Mouse (Mus musculus) ES-E14 (cell line): ENCODE data around the gene Pard3b. TPM values are rescaled to one million over a fixed set of nuclear protein-coding genes. Genes with fewer than 3 reads are reported as not detected.

Experiments used
- DNase-seq: peaks from one replicate; pipeline ENCODE4 v3.0.0-alpha.2; 2013; ENCODE audit warnings: low read depth, low spot score
- H3K27ac ChIP-seq: 2 replicates; pipeline ENCODE4 v1.5.1; 2012; ENCODE audit warnings: low read depth, mild to moderate bottlenecking, low read length, moderate library complexity, mixed read lengths; ENCODE audit not compliant: poor library complexity, insufficient read depth, severe bottlenecking
- H3K36me3 ChIP-seq: 2 replicates; pipeline ENCODE4 v1.6.1; 2012; ENCODE audit warnings: mild to moderate bottlenecking, low read length, moderate library complexity, mixed read lengths; ENCODE audit not compliant: control insufficient read depth, poor library complexity, insufficient read depth, severe bottlenecking
- H3K4me1 ChIP-seq, 2 experiments: fragments of 150-350 bp in 1 of 2; sonication (generic) in 1 of 2; 2 replicates each; pipeline ENCODE4 v1.6.1; 2012; ENCODE audit warnings: low read length in 2 of 2, mild to moderate bottlenecking in 1 of 2, mixed read lengths in 1 of 2; ENCODE audit not compliant: control insufficient read depth in 2 of 2, insufficient read depth in 2 of 2, poor library complexity in 1 of 2
- H3K4me3 ChIP-seq, 2 experiments: fragments of 150-350 bp in 1 of 2; sonication (generic) in 1 of 2; 2 replicates each; pipeline ENCODE4 v1.5.1; 2012; ENCODE audit warnings: low read length in 2 of 2, low read depth in 1 of 2, mild to moderate bottlenecking in 1 of 2, mixed read lengths in 1 of 2; ENCODE audit not compliant: insufficient read depth in 1 of 2, poor library complexity in 1 of 2, severe bottlenecking in 1 of 2
- H3K9ac ChIP-seq: 2 replicates; pipeline ENCODE4 v1.6.1; 2012; ENCODE audit warnings: low read depth, mild to moderate bottlenecking, low read length, mixed read lengths; ENCODE audit not compliant: poor library complexity, insufficient read depth, severe bottlenecking
- H3K9me3 ChIP-seq: fragments of 150-350 bp; sonication (generic); 2 replicates; pipeline ENCODE4 v1.6.1; 2012; ENCODE audit warnings: low read depth, mild to moderate bottlenecking, low read length; ENCODE audit not compliant: control insufficient read depth, insufficient read depth
- CHD2 ChIP-seq: IDR thresholded peaks from 2 replicates; pipeline ENCODE4 v1.6.1; 2014; ENCODE audit warnings: mild to moderate bottlenecking, low read depth, low read length, inconsistent platforms
- HCFC1 ChIP-seq: IDR thresholded peaks from 2 replicates; pipeline ENCODE4 v1.6.1; 2012; ENCODE audit warnings: low read length, inconsistent platforms, borderline replicate concordance; ENCODE audit not compliant: insufficient read depth
- MAFK ChIP-seq: IDR thresholded peaks from 2 replicates; pipeline ENCODE4 v1.6.1; 2014; ENCODE audit warnings: mild to moderate bottlenecking, low read depth, low read length, inconsistent platforms; ENCODE audit not compliant: insufficient read depth
- ZC3H11A ChIP-seq: IDR thresholded peaks from 2 replicates; pipeline ENCODE4 v1.6.1; 2012; ENCODE audit warnings: low read depth, mild to moderate bottlenecking, inconsistent platforms, low read length, borderline replicate concordance
- ZNF384 ChIP-seq: IDR thresholded peaks from 2 replicates; pipeline ENCODE4 v1.6.1; 2012; ENCODE audit warnings: low read depth, low read length, inconsistent platforms
- in situ Hi-C, 2 experiments: fragments of 600-800 bp; cut with MboI; formaldehyde crosslinking; loops; one replicate each; pipeline ENCODE4 v1.15.1; 2025; ENCODE audit warnings: low sequenced_read_pairs in 2 of 2, inconsistent platforms in 1 of 2; ENCODE audit not compliant: unreplicated experiment in 2 of 2
- total RNA-seq: library from RNA; depleted of rRNA; stranded (reverse); fragments of 300-350 nt; gene quantifications from 2 replicates; pipeline ENCODE4 v1.2.3, GENCODE M21; 2012

The Pard3b gene
- total RNA-seq, 1 experiment: 0.49 TPM

- in situ Hi-C loops: no loop called here
- H3K36me3 ChIP-seq: no peaks in the 10 kb centered on the region
- no peak overlapping the region for H3K9ac ChIP-seq
- TF ChIP-seq HCFC1 (no peak), ZC3H11A (no peak), MAFK (no peak), CHD2 (no peak), ZNF384 (no peak)
- DNase-seq: no peak
- H3K4me1 ChIP-seq: no peaks in the 10 kb centered on the region; a peak in 1 of 4 replicates
- no peaks in the 10 kb centered on the region for H3K9me3 ChIP-seq
- no peak overlapping the region for H3K27ac ChIP-seq
- H3K4me3 ChIP-seq: no peak overlapping the region
These were observed 552.2 kb downstream of the Pard3b start for GRCm38 (mm10) chr1:62190786-62191185.

GRCm38 (mm10) chr1:62197515-62197914, 558.9 kb downstream of the Pard3b start:
- in situ Hi-C loops: no loop called here

DNA sequence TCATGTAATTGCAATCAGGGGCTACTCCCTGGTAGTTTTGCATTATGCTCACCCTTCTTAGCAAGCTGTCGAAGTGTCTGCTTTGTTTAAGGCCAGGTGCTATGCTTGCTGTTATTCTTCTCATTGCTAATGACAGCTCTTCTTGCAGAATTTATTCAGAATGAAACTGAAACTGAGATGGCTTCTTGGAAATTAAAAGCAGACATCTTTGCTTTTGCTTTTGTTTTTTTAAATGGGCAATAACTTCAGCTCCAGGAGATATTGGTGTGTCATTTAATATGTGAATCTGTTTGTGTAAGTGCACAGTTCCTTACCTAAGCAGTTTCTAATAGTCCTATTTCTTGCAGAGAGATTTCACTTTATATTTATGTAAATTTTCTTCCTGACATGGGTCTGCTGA, 562.3 kb downstream of the Pard3b start:
- H3K9me3 ChIP-seq: no peaks in the 10 kb centered on the region
- TF ChIP-seq CHD2 (no peak), ZC3H11A (no peak), ZNF384 (no peak), HCFC1 (no peak), MAFK (no peak)
- no peaks in the 10 kb centered on the region for H3K36me3 ChIP-seq
- H3K4me3 ChIP-seq: no peak overlapping the region
- DNase-seq: no peak
- H3K9ac ChIP-seq: no peak overlapping the region
- H3K4me1 ChIP-seq: 0 out of 4 replicates have a peak, but pooled peaks cover 0 to 2% of the 10 kb centered on the region in 2 experiments
- H3K27ac ChIP-seq: no peak overlapping the region
- in situ Hi-C loops: no loop called here

More at GRCm38 (mm10) chr1:62197515-62197914, 558.9 kb downstream of the Pard3b start:
- TF ChIP-seq ZC3H11A (no peak), ZNF384 (no peak), MAFK (no peak), HCFC1 (no peak), CHD2 (no peak)
- no peaks in the 10 kb centered on the region for H3K36me3 ChIP-seq
- 0 out of 4 replicates have a peak, but pooled peaks cover 0 to under 1% of the 10 kb centered on the region in 2 experiments for H3K4me1 ChIP-seq
- H3K27ac ChIP-seq: no peak overlapping the region
- H3K9ac ChIP-seq: no peak overlapping the region
- DNase-seq: no peak
- no peak overlapping the region for H3K4me3 ChIP-seq
- no peaks in the 10 kb centered on the region for H3K9me3 ChIP-seq

DNA sequence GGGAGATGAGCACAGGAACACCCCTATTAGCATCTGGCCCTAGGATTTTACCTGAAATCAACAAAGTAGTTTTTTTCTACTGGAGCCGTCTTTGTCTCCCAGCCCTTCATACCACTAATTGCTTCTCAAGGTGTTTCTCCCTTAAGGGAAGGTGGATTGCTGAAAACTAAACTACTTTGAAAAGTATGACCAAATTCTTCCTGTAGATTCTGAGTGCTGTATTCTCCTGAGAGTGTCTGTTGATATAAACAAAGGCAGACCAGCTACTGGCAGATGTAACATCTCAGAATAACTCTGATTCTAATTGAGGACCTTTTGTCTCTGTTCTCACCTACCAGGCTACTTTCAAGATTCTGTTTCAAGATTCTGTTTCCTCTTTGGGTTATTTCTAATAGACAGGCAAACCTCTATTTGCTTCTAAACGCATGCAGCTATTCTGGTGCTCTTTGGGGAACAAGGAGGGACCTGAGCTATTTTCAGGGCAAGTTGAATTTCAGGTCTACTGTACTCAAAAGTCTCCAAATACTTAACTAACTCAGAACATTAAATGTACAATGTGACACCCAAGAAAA, 563.1 kb downstream of the Pard3b start:
- H3K36me3 ChIP-seq: no peaks in the 10 kb centered on the region
- no peak overlapping the region for H3K4me3 ChIP-seq
- no peak for TF ChIP-seq HCFC1
- no peak for TF ChIP-seq CHD2
- no peak for TF ChIP-seq MAFK
- no peak for TF ChIP-seq ZNF384
- TF ChIP-seq ZC3H11A: no peak
- no peak overlapping the region for H3K27ac ChIP-seq
- DNase-seq: no peak
- H3K9me3 ChIP-seq: no peaks in the 10 kb centered on the region
- no peak overlapping the region for H3K9ac ChIP-seq
- 0 out of 4 replicates have a peak, but pooled peaks cover 0 to 2% of the 10 kb centered on the region in 2 experiments for H3K4me1 ChIP-seq
- in situ Hi-C loops: no loop called here

DNA sequence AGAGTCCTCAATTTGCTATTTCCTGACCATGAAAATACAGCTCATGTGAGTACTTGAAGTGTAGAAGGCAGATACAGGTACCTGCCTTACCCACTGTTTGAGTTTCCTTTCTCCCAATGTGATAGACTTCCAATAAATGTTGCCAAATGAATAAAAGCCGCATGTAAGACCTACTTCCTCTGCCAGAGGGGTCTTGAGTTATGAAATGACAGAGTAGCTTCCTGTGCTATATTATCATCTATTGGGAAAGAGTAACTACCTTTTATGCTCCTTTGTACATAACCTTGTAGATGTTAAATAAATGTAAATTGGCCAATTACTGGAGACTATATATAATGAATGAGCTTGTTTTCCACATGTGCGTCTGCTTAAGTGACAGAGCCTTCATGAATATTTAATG, 574.7 kb downstream of the Pard3b start:
- H3K4me3 ChIP-seq: no peak overlapping the region
- no peaks in the 10 kb centered on the region for H3K4me1 ChIP-seq
- DNase-seq: no peak
- H3K9me3 ChIP-seq: no peaks in the 10 kb centered on the region
- no peak for TF ChIP-seq ZNF384
- H3K36me3 ChIP-seq: no peaks in the 10 kb centered on the region
- no peak overlapping the region for H3K9ac ChIP-seq
- H3K27ac ChIP-seq: no peak overlapping the region
- in situ Hi-C loops: no loop called here
